Mouse (Mus musculus) intestine, postnatal 0 days (tissue): ENCODE results near the gene Gsx2. TPM values are rescaled to one million over a fixed set of nuclear protein-coding genes. Genes with fewer than 3 reads are reported as not detected.
A peak's percentile ranks its signal among the peaks of the same experiment; 100 is the strongest.

ENCODE experiments used
- ATAC-seq: fragments of 200-750 bp; cut with Nextera tagmentation; 2 replicates; pipeline ENCODE4 v1.8.0; 2017; ENCODE audit warnings: mild to moderate bottlenecking, moderate TSS enrichment, moderate library complexity
- H3K27ac ChIP-seq: fragments of 300-500 bp; sonication (generic); 2 replicates; pipeline ENCODE4 v1.5.1; 2014; ENCODE audit warnings: mild to moderate bottlenecking, low read depth, low read length, moderate library complexity
- H3K27me3 ChIP-seq: fragments of 300-500 bp; sonication (generic); replicated peaks from 2 replicates; pipeline ENCODE4 v1.6.1; 2014; ENCODE audit warnings: low read length, mixed read lengths; ENCODE audit not compliant: control insufficient read depth, insufficient read depth
- H3K36me3 ChIP-seq: fragments of 300-500 bp; sonication (generic); 2 replicates; pipeline ENCODE4 v1.6.1; 2014; ENCODE audit warnings: mild to moderate bottlenecking, moderate library complexity; ENCODE audit not compliant: control insufficient read depth, insufficient read depth
- H3K4me1 ChIP-seq: fragments of 300-500 bp; sonication (generic); replicated peaks from 2 replicates; pipeline ENCODE4 v1.6.1; 2014; ENCODE audit warnings: antibody characterized with exemption, low read length, mixed read lengths; ENCODE audit not compliant: control insufficient read depth, insufficient read depth
- H3K4me2 ChIP-seq: fragments of 300-500 bp; sonication (generic); replicated peaks from 2 replicates; pipeline ENCODE4 v1.6.1; 2014; ENCODE audit warnings: low read depth, mild to moderate bottlenecking, moderate library complexity
- H3K4me3 ChIP-seq: fragments of 300-500 bp; sonication (generic); 2 replicates; pipeline ENCODE4 v1.5.1; 2014; ENCODE audit warnings: low read depth, low read length
- H3K9ac ChIP-seq: fragments of 300-500 bp; sonication (generic); 2 replicates; pipeline ENCODE4 v1.6.1; 2014; ENCODE audit warnings: mild to moderate bottlenecking, low read depth, low read length
- H3K9me3 ChIP-seq: fragments of 300-500 bp; sonication (generic); 2 replicates; pipeline ENCODE4 v1.6.1; 2016; ENCODE audit warnings: mixed run types; ENCODE audit not compliant: control insufficient read depth
- CTCF ChIP-seq: sonication (generic); IDR thresholded peaks from 2 replicates; pipeline ENCODE4 v1.5.1; 2016; ENCODE audit warnings: low read depth, mild to moderate bottlenecking, control low read depth, antibody characterized with exemption, moderate library complexity
- WGBS: fragments of 180-500 bp; shearing (Covaris S2); extraction: QIAGEN DNeasy Blood & Tissue Kit; methylation state at CpG from one replicate; pipeline ENCODE4 v1.1.7; 2014; 5-methylcytosine and 5-hydroxymethylcytosine counted together
- polyA plus RNA-seq: library from polyadenylated mRNA; unstranded; fragments of >200 nt; fragmentation: Nextera tagmentation; extraction: Ambion mirVana; gene quantifications from 2 replicates; pipeline ENCODE4 v1.2.1, GENCODE M21; 2015

The Gsx2 gene
- polyA plus RNA-seq, 1 experiment from 2014 or later = not detected

GRCm38 (mm10) chr5:75106511-75106910 lies 31.1 kb downstream of the Gsx2 start:
- Histone ChIP-seq H3K4me3 (no peak overlapping the region), H3K9me3 (no peaks in the 10 kb centered on the region), H3K27me3 (no peaks in the 10 kb centered on the region), H3K36me3 (no peaks in the 10 kb centered on the region), H3K4me2 (no peak overlapping the region), H3K9ac (no peak overlapping the region), H3K27ac (no peak overlapping the region), H3K4me1 (no peaks in the 10 kb centered on the region)
- WGBS = 69% methylated on average over 3 of the region's 3 CpGs
- no peak for ATAC-seq
- no peak for TF ChIP-seq CTCF

GRCm38 (mm10) chr5:75109368-75109767 lies 34.0 kb downstream of the Gsx2 start:
- no peak overlapping the region for H3K9ac ChIP-seq

DNA sequence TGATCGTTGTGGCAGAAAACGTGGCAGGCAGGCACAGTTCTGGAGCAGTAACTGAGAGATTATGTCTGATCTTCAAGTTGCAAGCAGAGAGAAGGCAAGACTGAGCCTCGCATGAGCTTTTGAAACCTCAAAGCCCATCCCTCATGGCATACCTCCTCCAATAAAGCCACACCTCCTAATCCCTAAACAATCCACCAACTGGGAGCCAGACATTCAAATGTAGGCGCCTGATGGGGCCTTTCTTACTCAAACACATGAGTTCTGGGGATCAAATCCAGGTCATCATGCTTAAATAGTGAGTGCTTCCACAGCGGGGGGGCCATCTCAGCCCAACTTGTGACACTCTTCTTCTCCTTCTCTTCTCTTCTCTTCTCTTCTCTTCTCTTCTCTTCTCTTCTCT lies 36.4 kb downstream of the Gsx2 start:
- no peak overlapping the region for H3K27ac ChIP-seq
- no peak overlapping the region for H3K9ac ChIP-seq
- TF ChIP-seq CTCF = no peak
- H3K36me3 ChIP-seq = no peaks in the 10 kb centered on the region
- no peak for ATAC-seq
- H3K9me3 ChIP-seq = no peaks in the 10 kb centered on the region
- WGBS = 62% methylated on average over 5 of the region's 5 CpGs
- H3K4me2 ChIP-seq = no peak overlapping the region
- peaks cover 7% of the 10 kb centered on the region; the same call in 1 of the 2 replicates for H3K27me3 ChIP-seq
- H3K4me3 ChIP-seq = no peak overlapping the region
- no peaks in the 10 kb centered on the region for H3K4me1 ChIP-seq

More at GRCm38 (mm10) chr5:75109368-75109767, 34.0 kb downstream of the Gsx2 start:
- Histone ChIP-seq H3K4me3 (no peak overlapping the region), H3K36me3 (no peaks in the 10 kb centered on the region), H3K9me3 (no peaks in the 10 kb centered on the region), H3K27me3 (no peaks in the 10 kb centered on the region), H3K27ac (no peak overlapping the region), H3K4me2 (no peak overlapping the region), H3K4me1 (no peaks in the 10 kb centered on the region)
- WGBS = 25% methylated on average over 5 of the region's 5 CpGs
- no peak for ATAC-seq
- peak; percentile 24; the same call in 1 of the 2 replicates for TF ChIP-seq CTCF

DNA sequence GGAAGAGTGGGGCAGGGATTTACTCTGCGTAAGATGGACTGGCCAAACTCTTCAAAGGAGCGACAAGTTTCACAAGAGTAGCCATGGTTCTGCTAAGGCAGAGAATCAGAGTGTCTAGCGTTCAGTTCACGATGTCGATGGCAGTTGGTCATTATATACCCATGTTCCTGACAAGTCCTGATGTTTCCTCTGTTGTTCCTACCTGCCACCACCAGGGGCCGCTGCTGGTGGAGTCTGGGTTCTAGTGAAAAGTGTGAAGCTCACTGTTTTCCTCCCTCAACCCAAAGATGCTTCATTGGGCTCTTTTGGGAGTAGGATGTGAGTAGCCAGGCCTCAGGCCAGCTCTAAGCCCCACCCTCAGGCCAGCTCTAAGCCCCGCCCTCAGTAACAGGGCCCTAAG lies 43.4 kb downstream of the Gsx2 start:
- 68% methylated on average over 7 of the region's 7 CpGs for WGBS
- Histone ChIP-seq H3K27me3 (peaks cover 7% of the 10 kb centered on the region; the same call in 1 of the 2 replicates), H3K27ac (no peak overlapping the region), H3K36me3 (no peaks in the 10 kb centered on the region), H3K4me1 (no peaks in the 10 kb centered on the region), H3K9ac (no peak overlapping the region), H3K9me3 (no peaks in the 10 kb centered on the region), H3K4me3 (no peak overlapping the region), H3K4me2 (no peak overlapping the region)
- peak; percentile 53 for TF ChIP-seq CTCF
- ATAC-seq = no peak

- H3K27me3 ChIP-seq = no peaks in the 10 kb centered on the region; the same call in 1 of the 2 replicates
- no peak overlapping the region for H3K4me3 ChIP-seq
- no peaks in the 10 kb centered on the region for H3K9me3 ChIP-seq
- no peak overlapping the region for H3K9ac ChIP-seq
- H3K27ac ChIP-seq = no peak overlapping the region
- ATAC-seq = no peak
- H3K4me1 ChIP-seq = no peaks in the 10 kb centered on the region
- no peak overlapping the region for H3K4me2 ChIP-seq
- 42% methylated on average over 5 of the region's 5 CpGs for WGBS
- H3K36me3 ChIP-seq = no peaks in the 10 kb centered on the region
- no peak for TF ChIP-seq CTCF
Observed at GRCm38 (mm10) chr5:75121646-75122045, 46.2 kb downstream of the Gsx2 start.

Other genes with a start within 250 kb of the Gsx2 start
- gene Chic2, start 30.8 kb upstream of the Gsx2 start, polyA plus RNA-seq = 30.7 and 34.7 TPM in 2 replicates
- gene Pdgfra, start 76.7 kb downstream of the Gsx2 start, polyA plus RNA-seq = 12.0 and 13.8 TPM in 2 replicates